Mouse (Mus musculus) cerebellum, adult 9-11 months (tissue): ENCODE results near the gene Grb2.
A peak's percentile ranks its signal among the peaks of the same experiment; 100 is the strongest.

Experiments used
- DNase-seq: peaks from one replicate; pipeline ENCODE4 v3.0.0; 2022

Gene Grb2

DNA sequence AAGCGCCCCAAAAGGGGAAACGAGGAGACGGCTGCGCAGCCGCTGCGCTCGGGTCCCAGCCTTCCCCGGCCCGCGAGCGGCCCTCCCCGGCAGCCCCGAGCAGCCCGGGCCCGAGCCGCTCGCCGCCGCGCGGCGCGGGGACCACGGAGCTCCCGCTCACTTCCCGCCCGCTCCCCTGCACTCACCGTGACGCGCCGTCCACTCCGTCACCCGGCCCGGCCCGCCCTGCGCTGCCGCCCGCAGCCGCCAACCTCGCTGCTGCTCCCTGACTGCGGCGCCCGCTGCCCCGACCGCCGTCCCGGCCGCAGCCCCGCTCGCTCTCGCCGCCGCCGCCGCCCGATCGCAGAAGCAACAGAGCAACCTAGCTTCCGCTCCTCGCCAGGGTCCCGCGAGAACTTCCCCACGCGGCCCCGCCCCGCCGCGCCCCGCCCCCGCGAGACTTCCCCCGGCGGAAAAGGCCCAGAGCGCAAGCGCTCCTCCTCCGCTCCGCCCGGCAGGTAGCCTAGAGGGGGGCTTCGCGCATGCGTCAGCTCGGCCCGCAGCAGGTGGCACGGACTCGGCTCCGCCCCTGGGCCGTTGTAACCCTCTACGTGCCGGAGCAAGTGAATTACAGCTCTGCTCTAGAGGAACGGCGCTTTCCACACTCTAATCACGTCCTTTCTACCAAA, at the start of gene Grb2:
Gene Grb2 (minus strand): TSS at position 389 of the 668 bp plus-strand sequence.
- DNase-seq = peak; percentile 98

DNA sequence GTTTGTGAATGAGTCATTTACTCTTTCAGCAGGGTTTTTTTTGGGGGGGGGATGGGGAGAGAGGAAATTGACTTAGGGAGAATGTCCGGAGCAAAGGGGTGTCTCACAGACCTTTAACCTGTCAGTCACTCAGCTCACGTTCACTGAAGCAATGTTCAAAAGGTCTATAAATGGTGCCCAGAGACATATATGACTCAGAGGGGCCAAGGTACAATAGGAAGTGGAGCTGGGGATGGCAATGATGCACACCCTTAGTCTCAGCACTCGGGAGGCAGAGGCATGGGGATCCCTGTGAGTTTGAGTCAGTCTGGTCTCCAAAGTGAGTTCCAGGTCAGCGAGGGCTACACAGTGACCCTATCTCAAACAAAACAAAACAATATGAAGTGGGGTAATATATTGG, 45.1 kb upstream of the Grb2 start:
- no peak for DNase-seq

DNA sequence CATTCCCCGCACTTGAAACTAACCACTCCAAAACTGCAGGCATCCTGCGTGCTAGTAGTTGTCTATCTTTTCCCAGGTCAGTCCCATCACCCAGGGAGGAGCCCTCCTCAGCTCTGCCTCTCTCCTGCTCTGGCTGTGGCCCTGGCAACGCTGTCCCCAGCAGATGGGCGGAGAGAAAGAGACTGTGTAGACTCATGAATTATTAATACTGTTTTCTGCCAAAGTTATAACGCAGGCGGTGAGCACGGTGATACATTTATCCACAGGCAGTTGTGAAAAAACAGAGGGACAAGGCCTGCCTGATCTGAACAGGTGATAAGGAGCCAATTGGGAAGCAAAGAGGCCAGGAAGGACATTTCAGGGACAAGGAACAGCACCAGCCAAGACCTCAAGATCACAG, 44.3 kb upstream of the Grb2 start:
- no peak for DNase-seq

DNA sequence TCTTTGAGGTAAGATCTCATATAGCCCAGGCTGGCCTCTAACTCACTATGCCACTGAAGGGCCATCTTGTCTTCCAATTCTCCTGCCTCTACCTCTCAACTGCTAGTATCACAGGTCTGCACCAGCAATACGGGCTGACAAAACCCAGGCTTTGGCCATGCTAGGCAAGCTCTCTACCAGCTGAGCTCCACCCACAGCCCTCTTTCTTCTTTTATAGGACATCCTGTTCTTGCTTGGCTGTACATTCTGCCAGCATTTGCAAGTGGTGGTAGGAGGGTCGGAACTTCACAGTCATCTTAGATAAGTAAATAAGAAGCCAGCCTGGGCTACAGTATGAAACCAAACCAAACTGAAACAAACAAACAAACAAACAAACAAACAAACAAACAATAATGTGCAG, 43.3 kb upstream of the Grb2 start:
- DNase-seq = no peak

DNA sequence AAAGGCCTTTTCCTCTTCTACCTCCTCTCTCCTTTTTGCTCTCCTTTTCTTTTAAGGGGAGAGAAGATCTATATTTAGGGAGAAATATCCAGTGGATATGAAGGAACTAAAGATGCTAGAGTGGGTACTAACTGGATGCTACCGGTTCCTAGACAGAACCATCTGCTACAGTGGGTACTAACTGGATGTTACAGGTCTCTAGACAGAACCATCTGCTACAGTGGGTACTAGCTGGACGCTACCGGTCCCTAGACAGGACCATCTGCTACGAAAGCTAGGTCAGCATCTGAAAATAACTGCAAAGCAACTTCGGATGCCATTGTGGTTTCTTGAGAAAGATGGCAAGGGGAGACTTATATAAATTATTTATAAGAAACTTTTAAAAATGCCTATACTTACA, 41.4 kb upstream of the Grb2 start:
- peak; percentile 34 for DNase-seq

DNA sequence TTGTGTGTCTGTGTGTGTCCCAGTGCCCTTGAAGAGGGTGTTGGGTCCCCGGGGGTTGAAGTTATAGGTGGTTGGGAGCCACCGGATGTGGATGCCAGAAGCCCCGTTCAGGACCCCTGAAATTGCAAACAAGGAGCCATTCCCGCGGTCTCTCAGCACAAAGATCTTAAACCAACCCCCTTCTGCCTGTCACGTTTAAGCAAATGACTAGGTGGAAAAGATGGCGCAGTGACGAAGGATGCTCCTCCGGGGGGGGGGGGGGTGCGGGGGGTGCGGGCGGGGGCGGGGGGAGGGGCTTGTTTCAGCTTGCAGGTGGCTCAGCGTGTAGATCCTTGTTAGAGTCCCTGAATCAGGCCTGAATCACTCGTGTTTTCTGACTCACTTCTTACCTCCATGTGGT, 39.0 kb upstream of the Grb2 start:
- DNase-seq = no peak

DNA sequence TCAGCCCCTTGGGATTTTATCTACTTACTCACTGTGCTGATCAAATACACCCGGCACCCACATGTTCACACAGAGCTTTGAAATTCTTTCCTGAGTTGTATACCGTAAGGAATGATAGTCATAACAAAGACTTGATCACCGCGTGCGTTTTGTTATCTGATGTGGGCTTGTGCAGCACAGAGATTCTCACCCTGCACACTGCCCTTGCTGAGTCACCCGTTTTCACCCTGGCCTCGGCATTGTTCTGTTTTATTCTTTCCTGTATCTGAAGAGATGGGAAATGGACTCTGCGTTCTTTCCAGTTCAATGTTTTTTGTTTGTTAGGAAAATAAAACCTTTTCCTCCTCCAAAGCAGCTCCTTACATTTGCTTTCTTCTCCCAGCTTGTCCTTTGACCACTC, 38.4 kb upstream of the Grb2 start:
- no peak for DNase-seq

DNA sequence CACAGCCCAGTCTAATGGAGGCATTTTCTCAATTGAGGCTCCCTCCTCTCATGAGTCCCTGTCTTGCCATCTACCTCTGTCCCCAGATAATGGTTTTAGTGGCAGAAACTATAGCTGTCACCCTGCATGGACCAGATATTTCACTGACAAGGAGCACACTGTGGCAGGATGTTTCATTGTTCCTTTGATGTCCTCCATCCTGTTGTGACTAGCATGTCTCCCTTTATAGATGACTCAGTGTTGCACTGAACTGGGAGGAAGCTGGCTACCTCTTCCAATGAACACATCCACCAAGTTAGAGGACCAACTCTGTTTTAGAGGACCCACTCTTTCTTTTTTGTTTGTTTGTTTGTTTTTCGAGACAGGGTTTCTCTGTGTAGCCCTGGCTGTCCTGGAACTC, 37.7 kb upstream of the Grb2 start:
- DNase-seq = no peak

DNA sequence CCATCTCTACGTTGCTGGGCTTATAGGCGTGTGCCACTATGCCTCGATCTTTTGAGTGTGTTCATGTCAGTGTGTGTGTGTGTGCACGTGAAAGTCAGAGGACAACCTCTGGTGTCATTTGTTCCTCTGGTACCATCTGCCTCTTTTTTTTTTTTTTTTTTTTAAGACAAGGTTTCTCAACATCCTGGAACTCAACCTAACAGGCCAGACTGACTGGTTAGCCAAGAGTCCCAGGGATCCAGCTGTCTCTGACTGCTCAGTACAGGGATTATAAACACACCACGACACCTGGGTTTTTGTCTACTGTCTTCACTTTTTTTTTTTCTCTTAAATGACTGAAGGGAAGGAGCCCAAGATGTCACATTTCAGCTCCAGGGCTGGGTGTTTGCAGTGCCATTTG, 36.0 kb upstream of the Grb2 start:
- no peak for DNase-seq

DNA sequence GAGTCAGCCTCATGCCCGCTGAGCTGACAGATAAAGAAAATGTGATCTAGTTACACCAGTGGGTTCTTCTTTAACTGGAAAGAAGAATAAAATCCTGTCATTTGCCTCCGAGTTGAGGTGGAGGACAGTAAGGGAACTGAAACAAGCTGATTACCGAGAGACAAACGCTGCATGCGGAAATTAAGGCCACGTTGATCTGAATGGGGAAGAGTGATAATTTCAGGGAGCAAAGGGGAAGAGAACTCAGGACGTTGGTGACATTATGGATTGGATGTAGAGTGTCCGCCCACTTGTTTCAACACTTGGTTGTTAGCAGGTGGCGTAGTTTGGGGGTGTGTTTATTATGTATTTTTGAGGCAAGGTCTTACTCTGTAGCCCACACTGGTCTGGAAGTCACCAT, 34.5 kb upstream of the Grb2 start:
- no peak for DNase-seq

DNA sequence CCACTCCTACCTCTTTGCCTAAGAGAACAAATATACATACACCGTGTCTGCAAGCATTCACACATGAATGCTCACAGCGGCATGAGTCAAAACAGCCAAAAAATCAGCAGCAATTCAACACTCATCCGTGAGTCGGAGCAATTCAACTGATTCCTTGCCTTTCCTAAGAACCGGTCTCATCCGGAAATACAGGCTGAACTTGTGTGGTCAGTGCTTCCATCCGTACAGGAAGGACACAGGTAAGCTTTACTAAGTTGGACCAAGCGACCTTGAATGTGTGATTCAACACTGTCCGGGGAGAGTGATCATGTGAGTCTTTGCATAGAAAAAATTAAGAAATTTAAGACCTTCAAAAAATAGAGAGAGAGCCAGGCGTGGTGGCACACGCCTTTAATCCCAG, 32.7 kb upstream of the Grb2 start:
- DNase-seq = no peak

DNA sequence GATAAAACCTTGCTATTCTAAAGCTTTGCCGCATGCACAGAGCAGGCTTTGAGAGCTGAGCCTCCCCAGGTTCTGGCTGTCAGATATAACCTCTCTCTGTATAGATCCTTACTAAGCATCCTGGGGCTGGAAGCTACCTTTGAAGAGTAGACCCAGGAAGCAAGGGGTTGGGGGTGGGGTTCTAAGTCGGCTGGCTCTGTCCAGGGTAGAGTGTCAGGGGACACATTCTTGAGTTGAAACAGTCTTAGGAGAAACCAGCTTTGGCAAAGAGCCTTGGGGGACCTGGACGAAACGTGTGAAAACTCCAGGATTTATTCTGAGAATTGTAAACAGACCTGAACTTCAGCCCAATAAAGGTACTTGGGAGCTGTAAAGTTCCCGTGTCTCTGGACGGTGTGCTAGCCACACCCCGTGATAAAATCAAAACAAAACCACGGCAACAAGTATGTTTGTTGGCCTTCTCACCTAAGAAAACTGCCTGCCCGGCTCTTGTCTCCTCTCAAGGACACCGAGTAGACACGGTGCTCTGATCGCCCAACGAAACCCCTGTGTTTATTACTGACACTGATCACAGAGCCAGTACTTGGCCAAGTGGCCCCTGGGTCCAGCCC, 30.0 kb upstream of the Grb2 start:
- no peak for DNase-seq

DNA sequence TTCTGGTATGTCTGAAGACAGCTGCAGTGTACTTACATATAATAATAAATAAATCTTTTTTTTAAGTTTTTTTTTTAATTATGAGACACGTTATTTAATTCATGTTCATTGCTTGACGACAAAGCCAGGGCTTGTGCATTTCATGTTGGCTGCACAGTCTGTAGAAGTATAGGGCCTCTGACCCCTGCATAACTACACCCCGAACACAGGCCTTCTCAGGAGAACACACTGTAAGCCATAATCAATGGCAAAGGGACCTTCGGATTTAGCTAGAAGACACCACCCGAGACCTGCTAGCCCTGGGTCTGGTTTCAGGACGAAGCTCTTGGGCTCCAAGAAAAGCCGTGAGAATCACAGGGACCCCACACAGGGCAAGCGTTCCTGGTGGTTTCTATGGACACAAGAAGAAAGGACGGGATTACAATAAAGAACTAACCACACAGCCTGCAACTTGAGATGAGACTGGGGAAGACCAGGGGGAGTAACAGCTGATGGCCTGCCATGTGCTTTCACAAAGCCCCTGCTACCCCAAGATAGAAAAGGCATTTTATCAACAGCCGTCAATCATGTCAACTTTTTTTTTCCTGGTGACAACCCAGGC, 29.3 kb upstream of the Grb2 start:
- no peak for DNase-seq

DNA sequence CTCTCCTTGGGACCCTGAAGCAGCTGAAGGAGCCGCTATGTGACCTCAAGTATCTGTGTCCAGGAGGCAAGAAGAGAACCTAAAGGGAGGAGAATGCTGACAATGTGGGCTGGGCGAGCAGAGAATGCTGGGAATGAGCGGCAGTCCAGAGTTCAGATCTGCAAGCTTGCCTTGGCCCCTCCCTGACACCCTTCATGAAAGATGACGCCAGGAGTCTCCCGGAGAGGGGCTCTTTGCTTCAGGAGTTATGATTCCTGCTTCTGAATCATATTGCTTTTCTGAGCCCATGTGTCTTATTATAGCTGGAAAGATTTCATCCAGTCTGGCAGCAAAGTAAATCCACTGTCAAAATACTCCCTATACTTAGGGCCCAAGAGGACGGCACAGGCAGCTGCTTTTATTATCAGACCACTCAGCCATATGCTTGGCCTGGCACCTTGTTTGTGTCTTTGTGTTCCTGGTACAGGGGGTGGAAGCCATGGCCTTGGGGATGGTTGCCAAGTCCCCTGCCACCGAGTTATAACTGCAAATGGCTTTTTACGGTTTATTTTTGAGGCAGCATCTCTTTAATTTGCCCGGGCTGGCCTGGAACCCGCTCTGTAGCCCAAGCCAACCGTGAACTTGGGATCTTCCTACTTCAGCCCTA, 25.8 kb upstream of the Grb2 start:
- no peak for DNase-seq

DNA sequence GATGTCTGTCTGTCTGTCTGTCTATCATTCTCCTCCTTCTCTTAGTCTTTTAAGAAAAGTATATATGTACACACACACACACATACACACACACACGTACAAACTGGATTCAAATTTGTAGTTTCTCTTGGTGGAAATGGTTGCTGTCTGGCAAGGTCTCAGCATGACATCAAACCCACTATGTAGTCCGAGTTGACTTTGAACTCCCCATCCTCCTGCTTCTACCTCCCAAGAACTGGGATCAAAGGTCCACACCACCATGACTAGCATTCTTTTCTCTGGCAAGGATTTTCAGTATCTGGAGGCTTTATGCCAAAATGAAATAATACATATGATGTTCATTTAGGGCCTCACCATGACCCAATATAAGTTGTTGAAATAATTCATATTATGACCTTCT, 14.8 kb upstream of the Grb2 start:
- DNase-seq = no peak

DNA sequence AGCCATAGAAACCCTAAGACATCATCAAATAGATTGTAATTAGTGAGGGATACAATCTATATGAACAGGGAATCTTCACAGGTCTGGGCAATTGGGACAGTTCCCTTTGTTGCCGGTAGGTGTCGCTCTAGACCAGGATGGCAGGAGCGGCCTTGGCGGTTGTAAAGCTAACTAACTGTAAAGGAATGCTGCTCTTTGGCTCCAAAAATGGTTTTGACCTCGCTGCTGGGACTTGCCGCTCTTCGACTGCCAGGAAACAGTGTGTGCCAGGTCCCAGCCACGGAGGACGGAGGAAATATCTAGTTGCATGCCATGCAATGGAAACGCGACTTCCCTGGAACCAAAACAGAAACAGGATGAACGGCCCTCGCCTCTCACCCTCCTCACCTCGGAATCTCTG, 14.2 kb upstream of the Grb2 start:
- peak; percentile 85 for DNase-seq

DNA sequence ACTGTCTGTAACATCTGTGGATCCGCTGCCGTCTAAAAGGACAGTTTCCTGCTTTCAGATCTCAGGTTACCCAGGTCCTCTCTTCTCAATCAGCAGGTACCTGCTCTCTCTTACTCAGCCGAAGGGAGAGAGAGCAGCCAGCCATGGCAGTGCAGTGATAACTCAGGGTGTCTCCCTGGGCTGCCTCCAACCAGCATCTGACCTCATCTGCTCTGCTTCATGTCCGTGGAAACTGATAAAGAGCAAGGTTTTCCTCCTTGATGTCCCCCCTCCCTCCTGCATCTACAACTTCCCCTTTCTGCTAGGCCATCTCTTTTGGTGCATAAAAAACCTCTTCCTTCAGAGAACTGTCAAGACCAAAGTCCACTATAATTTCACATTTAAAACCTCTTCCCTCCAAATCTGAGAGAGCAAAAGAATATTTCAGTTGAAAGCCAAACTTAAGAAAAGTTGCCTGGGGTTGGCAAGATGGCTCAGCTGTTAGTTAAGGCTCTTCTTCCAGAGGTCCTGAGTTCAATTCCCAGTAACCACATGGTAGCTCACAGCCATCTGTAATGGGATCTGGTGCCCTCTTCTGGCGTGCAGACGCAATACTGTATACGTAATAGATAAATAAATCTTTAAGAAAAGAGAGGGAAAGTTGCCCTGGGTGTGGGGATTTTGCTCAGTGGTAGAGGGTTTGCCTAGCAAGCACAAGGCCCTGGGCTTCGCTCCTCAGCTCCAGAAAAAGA, 9.4 kb upstream of the Grb2 start:
- no peak for DNase-seq

DNA sequence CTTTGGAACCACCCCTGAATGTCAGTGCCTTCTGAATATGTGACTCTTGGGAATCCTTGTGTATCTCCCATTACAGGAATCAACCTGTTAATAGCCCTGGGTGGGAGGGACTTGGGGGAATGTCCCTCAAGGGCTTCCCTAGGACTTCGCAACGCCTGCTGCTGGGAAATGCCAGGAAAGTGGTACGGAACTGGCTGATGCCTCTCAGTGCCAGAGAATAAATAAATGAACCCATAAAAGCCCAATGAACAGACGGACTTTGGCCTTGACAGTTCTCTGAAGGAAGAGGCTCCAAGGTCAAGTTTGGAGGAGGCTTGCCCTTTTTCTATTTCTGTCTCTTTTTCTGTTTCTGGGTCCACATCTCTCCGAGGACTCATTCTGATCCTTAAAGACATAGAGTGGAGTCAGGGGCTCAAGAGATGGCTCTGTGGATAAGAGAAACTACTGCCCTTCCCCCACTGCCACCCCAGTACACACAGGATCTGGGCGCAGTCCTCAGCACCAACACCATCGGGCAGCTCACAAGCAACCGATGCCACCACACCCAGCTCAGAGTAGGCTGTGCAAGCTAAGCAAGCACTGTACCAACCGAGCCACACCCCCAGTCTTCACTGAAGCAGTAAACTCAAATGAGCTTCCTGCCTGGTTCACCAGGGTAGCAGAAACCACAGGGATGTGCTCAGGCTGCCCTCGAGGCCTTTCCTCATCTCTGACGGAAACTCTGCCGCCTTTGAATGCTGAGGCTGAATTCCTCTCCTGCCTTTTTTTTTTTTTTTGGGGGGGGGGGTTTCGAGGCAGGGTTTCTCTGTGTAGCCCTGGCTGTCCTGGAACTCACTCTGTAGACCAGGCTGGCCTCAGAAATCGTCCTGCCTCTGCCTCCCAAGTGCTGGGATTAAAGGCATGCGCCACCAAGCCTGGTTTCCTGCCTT, 8.3 kb upstream of the Grb2 start:
- DNase-seq = no peak

DNA sequence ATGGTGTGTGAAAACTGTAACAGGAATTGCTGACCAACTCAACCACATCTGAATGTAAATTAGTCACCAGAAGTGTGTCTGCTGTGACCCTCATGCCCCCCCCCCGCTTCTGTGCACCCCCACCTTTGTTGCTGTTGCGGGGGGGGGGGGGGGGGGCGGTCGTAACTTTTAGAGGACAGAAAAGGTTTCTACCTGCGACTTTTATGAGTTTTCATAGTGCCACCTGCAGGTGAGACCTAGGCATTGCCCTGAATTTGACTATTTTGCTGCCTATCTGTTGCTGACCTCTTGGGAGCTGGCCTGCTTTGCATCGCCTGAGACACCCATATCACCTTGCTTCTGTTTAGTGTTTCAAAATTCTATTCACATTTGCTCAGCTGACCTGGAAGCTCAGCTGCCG, 6.1 kb upstream of the Grb2 start:
- DNase-seq = peak; percentile 80

DNA sequence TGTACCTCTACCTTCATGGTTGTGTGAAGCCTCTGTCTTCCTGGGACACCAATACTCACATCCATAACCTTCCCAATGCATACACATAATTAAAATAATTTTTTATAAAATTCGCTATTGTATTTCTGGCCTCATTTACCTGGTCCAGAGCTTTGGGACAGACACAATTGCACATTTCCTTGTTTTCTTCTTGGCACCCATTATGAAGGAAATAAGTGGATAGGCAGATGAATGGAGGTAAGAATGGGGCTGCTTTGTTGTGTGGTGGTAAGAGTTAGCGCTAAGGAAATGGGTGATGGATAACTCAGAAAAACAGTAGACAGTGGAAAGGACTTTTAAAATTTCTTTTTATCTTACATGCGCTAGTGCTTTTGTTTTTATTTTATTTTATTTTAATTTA, 5.0 kb upstream of the Grb2 start:
- DNase-seq = no peak

DNA sequence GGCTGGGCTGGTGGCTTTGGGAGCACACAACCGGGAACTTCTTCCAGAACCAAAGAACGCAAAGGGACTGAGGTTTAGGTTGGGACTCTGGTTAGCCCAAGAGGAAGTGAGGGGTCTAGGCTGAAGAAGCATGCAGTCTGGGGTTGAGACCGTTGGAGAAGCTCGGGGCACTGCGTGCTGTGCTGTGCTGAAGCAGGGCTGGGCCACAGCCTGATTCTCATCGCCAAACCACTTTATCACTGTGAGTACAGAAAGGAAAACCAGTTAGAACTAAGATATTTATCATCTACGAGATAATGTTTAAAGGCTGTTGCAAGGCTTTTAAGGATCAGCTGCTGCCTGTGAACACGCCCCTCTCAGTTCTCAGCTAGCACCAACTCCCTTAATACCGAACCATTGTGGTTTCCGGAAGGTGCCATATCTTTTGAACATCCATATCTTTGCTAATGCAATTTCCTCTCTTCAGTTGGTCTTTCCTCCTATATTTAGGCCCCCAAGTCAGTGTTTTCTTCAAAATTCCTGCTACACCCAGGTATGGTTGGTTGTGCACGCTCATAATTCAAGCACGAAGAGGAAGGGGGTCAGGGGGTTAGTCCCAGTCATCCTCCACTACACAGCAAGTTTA, 4.4 kb upstream of the Grb2 start:
- DNase-seq = peak; percentile 18

DNA sequence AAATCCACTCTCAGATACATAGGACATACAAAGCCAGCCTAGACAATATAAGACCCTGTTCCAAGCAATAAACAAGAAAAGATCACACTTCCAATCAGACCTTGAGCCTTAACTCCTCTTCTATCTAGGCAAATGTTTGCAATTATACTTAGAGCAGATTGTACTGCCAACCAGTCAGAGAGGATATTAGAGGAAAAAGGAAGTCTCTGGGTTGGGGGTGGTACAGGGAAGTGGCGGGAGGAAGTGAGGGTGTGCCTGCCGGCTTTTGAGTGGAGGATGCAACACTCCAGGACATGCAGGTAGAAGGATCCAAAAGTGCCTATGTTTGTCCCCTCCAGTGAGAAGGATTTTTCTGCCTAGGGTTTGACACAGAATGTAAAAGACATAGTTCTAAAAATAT, 3.9 kb upstream of the Grb2 start:
- DNase-seq = peak; percentile 20
